Mouse (Mus musculus): ENCODE data around the gene Sh2d6. TPM values are rescaled to one million over a fixed set of nuclear protein-coding genes. Genes with fewer than 3 reads are reported as not detected.

Sh2d6 gene
- polyA plus RNA-seq (2015; fragmentation: Nextera tagmentation; extraction: Ambion mirVana) = 0.16 TPM in 1 of 2 replicates, not detected in the other

GRCm38 (mm10) chr6:72521607-72522006 is at the start of gene Sh2d6:
Sh2d6 (minus strand) TSS chr6:72521707.

GRCm38 (mm10) chr6:72544283-72544987 is 22.9 kb upstream of the Sh2d6 start, which contains the start of gene Capg:
Capg (plus strand) TSS chr6:72544391.

Other genes with a start within 250 kb of the Sh2d6 start
- gene Sftpb, start 217.1 kb downstream of the Sh2d6 start, polyA plus RNA-seq (2015; fragmentation: Nextera tagmentation; extraction: Ambion mirVana) = 0.13 TPM in 1 of 2 replicates, not detected in the other
- 38.3 and 41.3 TPM in 2 replicates for gene Usp39, start 176.5 kb downstream of the Sh2d6 start, polyA plus RNA-seq (2015; fragmentation: Nextera tagmentation; extraction: Ambion mirVana)
- gene 0610030E20Rik, start 174.4 kb downstream of the Sh2d6 start, polyA plus RNA-seq (2015; fragmentation: Nextera tagmentation; extraction: Ambion mirVana) = 18.5 and 20.1 TPM in 2 replicates
- gene Tmem150a, start 166.3 kb downstream of the Sh2d6 start, polyA plus RNA-seq (2015; fragmentation: Nextera tagmentation; extraction: Ambion mirVana) = 4.1 and 7.1 TPM in 2 replicates
- gene Rnf181, start 154.8 kb downstream of the Sh2d6 start, polyA plus RNA-seq (2015; fragmentation: Nextera tagmentation; extraction: Ambion mirVana) = 94.7 and 102 TPM in 2 replicates
- 187 and 196 TPM in 2 replicates for gene Vamp5, start 141.2 kb downstream of the Sh2d6 start, polyA plus RNA-seq (2015; fragmentation: Nextera tagmentation; extraction: Ambion mirVana)
- gene Vamp8, start 131.0 kb downstream of the Sh2d6 start, polyA plus RNA-seq (2015; fragmentation: Nextera tagmentation; extraction: Ambion mirVana) = 321 and 342 TPM in 2 replicates
- gene Ggcx, start 107.4 kb downstream of the Sh2d6 start, polyA plus RNA-seq (2015; fragmentation: Nextera tagmentation; extraction: Ambion mirVana) = 5.0 and 6.3 TPM in 2 replicates
- gene Mat2a, start 82.1 kb downstream of the Sh2d6 start, polyA plus RNA-seq (2015; fragmentation: Nextera tagmentation; extraction: Ambion mirVana) = 223 and 226 TPM in 2 replicates
- gene Capg, start 22.7 kb upstream of the Sh2d6 start, polyA plus RNA-seq (2015; fragmentation: Nextera tagmentation; extraction: Ambion mirVana) = 55.0 and 71.7 TPM in 2 replicates
- gene Elmod3, start 76.7 kb upstream of the Sh2d6 start, polyA plus RNA-seq (2015; fragmentation: Nextera tagmentation; extraction: Ambion mirVana) = 5.3 and 5.7 TPM in 2 replicates
- 12.4 and 13.9 TPM in 2 replicates for gene Retsat, start 76.8 kb upstream of the Sh2d6 start, polyA plus RNA-seq (2015; fragmentation: Nextera tagmentation; extraction: Ambion mirVana)
- 14.3 and 15.6 TPM in 2 replicates for gene Tgoln1, start 95.3 kb upstream of the Sh2d6 start, polyA plus RNA-seq (2015; fragmentation: Nextera tagmentation; extraction: Ambion mirVana)